Mouse (Mus musculus): ENCODE data around the gene Rfx3. TPM values are rescaled to one million over a fixed set of nuclear protein-coding genes. Genes with fewer than 3 reads are reported as not detected.

Gene Rfx3
- polyA plus RNA-seq, 2 experiments from 2014 or later: 5.9 to 8.7 TPM

DNA sequence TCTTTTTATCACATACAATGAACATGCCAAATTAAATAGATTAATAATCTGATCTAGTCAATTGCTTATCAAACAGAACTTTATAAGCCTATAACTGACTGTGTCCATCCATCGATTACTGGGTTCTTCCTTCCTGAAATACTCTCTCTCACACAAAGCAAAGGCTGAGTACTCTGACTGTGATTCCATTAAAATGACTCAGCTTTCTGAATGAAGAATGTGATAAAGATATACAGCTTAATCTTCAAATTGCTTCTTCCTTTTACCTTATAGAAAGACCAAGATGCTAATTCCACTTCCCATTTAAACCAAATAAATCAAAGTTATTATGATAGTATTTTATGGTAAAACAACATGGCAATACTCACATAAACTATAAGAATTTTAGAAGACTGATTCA lies 105.8 kb downstream of the Rfx3 start:
- no peak for ATAC-seq

DNA sequence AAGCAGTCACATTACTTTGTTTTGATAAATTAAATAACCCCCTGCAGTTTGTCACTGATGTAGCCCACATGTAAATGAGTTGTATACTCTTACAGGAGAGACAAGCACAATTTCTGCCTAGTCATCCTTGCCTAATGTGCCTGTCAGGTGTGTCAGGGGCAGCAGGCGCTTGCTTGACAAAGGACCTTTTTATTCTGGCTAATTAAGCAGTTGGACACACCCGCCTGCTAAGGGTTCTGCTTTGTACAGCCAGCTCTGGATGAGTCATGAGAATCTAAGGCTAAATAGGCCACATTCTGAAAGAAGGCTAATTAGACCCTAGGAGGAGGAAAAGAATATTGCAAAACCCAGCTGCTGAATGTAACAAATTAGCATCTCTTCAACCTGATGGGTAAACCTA lies 106.3 kb downstream of the Rfx3 start:
- ATAC-seq: no peak

- no peak for ATAC-seq
Measured at GRCm38 (mm10) chr19:27904209-27904608, 106.8 kb downstream of the Rfx3 start.

GRCm38 (mm10) chr19:27902601-27903000 lies 108.4 kb downstream of the Rfx3 start:
- ATAC-seq: no peak

GRCm38 (mm10) chr19:27901693-27902092 lies 109.3 kb downstream of the Rfx3 start:
- no peak for ATAC-seq

DNA sequence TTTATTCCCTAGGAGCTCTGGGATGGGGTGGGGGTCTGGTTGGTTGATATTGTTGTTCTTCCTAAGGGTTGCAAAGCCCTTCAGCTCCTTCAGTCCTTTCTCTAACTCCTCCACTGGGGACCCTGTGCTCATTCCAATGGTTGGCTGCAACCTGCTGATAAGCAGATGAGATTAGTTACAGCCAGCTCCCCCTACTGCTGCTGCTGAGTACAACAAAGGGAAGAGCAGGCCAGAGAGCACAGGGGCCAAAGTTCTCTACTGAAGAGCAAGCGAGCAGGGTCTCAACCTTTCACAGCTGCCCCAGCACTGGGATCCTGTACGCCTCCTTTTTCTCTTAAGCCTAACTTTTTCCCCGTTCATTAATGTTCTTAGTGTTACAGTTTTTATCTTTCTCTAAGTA lies 126.4 kb downstream of the Rfx3 start:
- ATAC-seq: no peak

- ATAC-seq: no peak
Measured at GRCm38 (mm10) chr19:27877429-27877828, 133.5 kb downstream of the Rfx3 start.

- ATAC-seq: no peak
Measured at GRCm38 (mm10) chr19:27870794-27871193, 140.2 kb downstream of the Rfx3 start.

DNA sequence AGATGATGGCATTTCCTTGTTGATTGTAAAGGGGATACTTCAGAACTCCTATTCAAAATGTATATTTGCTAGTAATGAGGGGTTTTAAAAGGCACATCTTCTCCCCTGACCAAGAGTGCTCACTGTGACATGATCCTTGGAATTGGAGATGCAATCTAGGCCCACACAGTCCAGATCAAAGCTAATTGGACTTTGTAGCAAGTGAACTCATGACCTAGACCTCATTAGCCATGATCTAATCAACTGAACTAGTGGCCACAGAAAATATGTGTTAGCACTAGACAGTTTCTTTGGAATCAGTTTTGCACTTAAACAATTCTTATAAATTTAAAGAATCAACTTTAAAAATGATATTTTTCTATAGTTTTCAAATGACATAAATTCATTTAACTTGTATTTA lies 151.3 kb downstream of the Rfx3 start:
- ATAC-seq: no peak

GRCm38 (mm10) chr19:27848946-27849345 lies 162.0 kb downstream of the Rfx3 start:
- no peak for ATAC-seq

DNA sequence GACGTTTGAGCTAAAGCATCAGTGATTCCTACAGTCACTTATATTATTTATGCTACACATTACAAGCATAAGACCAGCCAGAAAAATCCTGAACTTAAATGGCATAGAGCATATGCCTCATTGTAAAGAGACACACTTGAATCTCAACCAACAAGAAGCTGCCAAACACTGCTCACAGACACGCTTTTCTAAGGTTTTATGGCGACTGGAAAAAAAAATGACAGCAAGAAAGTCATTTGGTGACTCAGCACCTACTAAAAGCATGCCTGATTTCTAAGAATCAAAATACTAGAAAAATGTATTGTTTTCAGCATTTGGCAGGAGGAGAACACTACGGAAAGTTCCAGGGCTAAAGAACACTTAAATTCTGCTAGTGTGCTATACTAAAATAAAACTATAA lies 163.9 kb downstream of the Rfx3 start:
- ATAC-seq: no peak

GRCm38 (mm10) chr19:27838635-27839034 lies 172.3 kb downstream of the Rfx3 start:
- no peak for ATAC-seq

- ATAC-seq: no peak
Measured at GRCm38 (mm10) chr19:27838041-27838440, 172.9 kb downstream of the Rfx3 start.

DNA sequence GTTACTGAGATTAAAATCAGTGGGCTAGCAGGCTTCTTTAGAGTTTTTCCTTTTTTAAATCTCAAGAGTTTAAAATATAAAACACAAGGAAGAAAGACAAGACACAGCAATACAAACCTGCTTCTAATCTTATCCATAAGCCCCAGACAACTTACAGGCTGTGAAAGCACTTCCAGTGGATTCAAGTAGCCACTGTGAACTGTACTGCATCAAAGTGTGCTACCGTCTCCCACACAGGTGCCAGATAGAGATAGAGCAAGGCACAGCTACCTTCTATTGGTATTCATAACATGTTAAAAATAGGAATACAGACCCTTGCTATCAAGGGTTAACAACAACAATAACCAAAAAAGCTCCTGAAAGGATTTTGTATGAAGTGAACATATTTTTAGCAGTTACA lies 178.5 kb downstream of the Rfx3 start:
- ATAC-seq: no peak

DNA sequence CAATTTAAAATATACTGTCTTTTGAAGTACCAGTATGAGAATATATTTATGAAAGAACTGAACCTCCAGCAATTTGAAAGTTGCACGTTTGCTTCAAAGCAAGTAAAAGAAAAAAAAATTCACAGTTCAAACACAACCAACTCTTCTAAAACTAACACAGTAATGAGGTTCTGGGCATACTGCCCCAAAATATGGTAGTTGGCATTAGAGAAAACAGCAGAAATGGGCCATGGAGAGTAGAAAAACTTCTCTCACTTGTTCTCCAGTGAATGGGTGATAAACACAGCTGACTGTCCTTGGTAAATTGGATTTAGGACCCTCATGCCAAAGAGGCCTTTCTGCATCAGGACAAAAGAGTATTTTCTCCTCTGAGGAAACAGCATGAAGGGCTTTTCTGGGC lies 182.7 kb downstream of the Rfx3 start:
- no peak for ATAC-seq

DNA sequence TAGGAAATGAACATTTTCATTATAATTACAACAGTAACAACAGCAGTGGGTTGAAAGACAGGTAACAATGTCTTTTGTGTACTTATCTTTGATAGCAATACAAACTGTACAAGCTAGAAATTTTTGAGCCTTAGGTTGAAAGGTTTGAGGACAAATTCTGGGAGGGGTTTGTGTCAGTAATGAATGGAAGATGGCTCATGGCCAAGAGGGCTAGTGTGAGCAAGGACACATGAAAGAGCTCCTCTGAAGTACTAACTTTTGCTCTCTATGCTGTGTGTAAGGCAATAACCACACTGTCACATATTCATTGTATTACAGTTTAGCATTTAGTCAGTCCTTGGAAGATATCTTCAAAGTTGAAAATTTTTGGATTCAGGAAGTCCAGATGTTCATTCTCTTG lies 193.3 kb downstream of the Rfx3 start:
- ATAC-seq: no peak

- ATAC-seq: no peak
Measured at GRCm38 (mm10) chr19:27780030-27780429, 230.9 kb downstream of the Rfx3 start.

DNA sequence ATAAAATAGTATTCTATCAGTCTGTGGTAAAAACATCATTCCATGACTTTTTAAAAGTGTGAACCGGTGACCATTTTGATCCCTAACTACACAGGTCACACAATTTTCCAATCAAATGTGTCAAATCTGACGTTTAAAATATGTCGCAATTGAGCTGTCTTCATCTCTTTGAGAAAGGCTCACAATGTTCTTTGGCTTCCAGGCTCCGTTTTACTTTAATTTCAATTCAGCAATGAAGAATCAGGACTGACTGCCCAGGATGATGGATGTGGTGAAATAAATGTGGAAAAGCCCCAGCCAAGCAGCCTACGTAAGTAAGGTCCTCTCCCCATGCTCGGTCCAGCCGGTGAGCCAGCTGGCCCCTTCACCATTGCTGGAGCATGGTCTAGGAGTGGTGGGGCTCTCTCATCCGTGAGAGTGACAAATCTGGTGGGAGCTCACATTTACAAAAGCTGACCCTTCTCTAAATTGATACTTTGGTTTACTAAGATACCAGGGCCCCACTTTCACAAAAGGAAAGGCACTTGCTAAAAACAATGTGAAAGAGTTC lies 240.2 kb downstream of the Rfx3 start:
- no peak for ATAC-seq

DNA sequence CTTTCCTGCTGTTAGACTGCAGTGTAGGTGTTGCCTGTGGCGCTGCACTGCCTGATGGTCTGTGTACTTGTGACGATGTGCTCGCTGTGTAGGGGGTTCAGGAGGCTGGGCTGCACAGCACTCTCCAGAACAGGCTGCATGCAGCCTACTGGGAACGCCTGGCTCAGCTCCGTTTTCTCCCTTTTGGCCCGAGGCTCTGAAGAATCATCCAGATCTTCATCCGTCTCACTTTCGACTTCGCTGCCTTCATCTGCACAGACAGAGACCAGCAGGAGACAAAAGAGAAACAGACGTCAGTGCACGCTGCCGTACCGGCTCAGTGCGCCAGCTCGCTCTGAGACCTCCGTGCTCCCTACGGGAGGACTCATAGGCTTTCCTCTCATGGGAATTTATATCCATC lies 242.5 kb downstream of the Rfx3 start:
- no peak for ATAC-seq

GRCm38 (mm10) chr19:27760309-27760708 lies 250.7 kb downstream of the Rfx3 start:
- ATAC-seq: no peak

GRCm38 (mm10) chr19:27759347-27759746 lies 251.6 kb downstream of the Rfx3 start:
- no peak for ATAC-seq

DNA sequence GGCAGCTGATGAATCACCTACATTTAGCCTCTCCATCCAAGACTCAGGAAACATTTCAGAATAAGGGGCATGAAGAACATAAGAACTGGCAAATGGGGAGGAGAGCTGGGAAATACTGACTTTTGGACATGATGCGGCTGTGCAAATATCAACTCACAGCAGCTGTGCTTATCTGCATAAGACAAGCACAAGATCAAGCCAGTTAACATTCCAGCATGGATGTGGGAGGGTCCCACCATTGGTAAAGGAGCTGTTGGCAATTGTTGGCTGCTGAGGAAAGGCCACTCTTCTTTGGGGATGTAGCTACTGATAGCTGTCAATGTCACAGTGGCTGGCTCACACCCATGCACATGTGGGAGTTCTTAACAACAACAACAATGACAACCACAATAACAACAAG lies 263.7 kb downstream of the Rfx3 start:
- no peak for ATAC-seq

DNA sequence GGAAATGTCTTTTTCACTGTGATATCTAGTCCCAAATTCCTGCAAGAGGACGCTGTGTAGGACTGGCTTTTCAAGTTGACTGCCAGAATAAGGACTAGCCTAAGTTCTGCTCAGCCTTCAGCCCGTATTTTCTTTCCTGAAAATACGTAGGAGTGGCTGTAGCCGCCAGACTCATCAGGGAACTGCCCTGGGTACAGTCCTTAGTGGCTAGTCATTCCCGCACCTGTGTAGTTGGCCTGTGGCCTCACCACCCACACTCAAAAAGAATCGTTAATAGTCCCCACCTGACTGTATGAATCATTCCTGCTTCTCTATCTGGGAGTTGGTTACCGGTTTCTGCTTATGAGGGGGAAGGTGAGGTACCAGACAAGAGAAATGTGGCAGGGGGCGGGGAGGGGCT lies 272.1 kb downstream of the Rfx3 start:
- no peak for ATAC-seq

- no peak for ATAC-seq
Measured at GRCm38 (mm10) chr19:27736571-27736970, 274.4 kb downstream of the Rfx3 start.

DNA sequence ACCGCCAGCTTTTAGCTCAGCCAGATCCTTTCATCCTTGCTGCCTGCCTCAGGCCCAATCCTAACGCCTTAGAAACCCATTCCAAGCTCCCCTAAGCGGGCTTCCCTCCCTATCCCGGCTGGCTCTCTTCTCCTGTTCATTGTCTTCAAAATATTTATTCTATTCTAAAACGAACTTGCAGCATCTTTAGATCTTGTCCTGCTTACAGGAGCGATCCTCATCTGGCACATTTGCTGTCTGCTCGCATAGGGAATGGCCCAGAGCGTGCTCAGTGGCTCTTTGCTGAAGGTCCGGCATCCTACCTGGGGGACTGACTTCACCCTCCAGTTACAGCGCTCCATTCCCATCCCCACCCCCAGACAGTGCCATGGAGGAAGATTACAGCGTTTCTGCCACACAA lies 292.0 kb downstream of the Rfx3 start:
- ATAC-seq: no peak

DNA sequence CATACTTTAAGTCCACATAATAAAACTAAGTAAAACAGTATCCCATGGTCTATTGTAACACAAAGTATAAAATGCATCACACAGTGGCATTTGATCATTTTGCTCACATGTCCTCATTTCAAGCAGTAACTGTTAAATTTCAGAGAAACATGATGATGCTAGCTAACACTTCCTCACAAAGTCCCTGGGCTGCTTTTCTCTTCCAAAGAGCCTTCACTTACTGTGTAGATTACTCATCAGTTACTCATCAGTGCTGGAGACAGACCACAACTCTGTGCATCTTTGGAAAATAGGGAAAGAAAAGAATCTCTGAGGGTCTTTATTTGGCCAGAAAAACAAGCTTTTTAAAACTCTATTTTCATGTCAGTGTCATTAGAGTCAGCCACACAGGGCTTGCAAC lies 294.7 kb downstream of the Rfx3 start:
- ATAC-seq: no peak
